Mouse (Mus musculus) natural killer cell, adult 2 months (primary cell): ENCODE measurements around the gene Plxnb3.

Experiments
- DNase-seq, 2 experiments: peaks; one replicate each; pipeline ENCODE4 v3.0.0; 2022; ENCODE audit warnings: low spot score in 2 of 2

The Plxnb3 gene

GRCm38 (mm10) chrX:73785666-73786065 lies 28.8 kb downstream of the Plxnb3 start:
- no peak for DNase-seq

- DNase-seq, result peak; percentile 94 to 95
These were observed 29.7 kb downstream of the Plxnb3 start, which contains the start of the genes Idh3g and Ssr4 for GRCm38 (mm10) chrX:73786364-73787224. Gene Idh3g, minus strand, starts transcription at chrX:73786897. Gene Ssr4, plus strand, starts transcription at chrX:73787028.

- no peak for DNase-seq
These were observed 30.3 kb downstream of the Plxnb3 start for GRCm38 (mm10) chrX:73787225-73787558.

- no peak for DNase-seq
These were observed 31.6 kb downstream of the Plxnb3 start for GRCm38 (mm10) chrX:73788501-73788900.

- no peak for DNase-seq
These were observed 36.1 kb downstream of the Plxnb3 start for GRCm38 (mm10) chrX:73793039-73793438.

GRCm38 (mm10) chrX:73793505-73793904 lies 36.6 kb downstream of the Plxnb3 start:
- no peak for DNase-seq

- no peak for DNase-seq
These were observed 40.6 kb downstream of the Plxnb3 start for GRCm38 (mm10) chrX:73797511-73797910.

- DNase-seq, result peak; percentile 58 to 70
These were observed 41.6 kb downstream of the Plxnb3 start for GRCm38 (mm10) chrX:73798502-73798901.

GRCm38 (mm10) chrX:73805814-73806213 lies 48.9 kb downstream of the Plxnb3 start:
- no peak for DNase-seq

- no peak for DNase-seq
These were observed 58.2 kb downstream of the Plxnb3 start for GRCm38 (mm10) chrX:73815072-73815471.

- no peak for DNase-seq
These were observed 59.9 kb downstream of the Plxnb3 start for GRCm38 (mm10) chrX:73816596-73817314.
